Mouse (Mus musculus) stomach, embryonic 16.5 days (tissue): Measurements from ENCODE around the gene Depp1. TPM values are rescaled to one million over a fixed set of nuclear protein-coding genes. Genes with fewer than 3 reads are reported as not detected.

Experiments used
- ATAC-seq: fragments of 200-750 bp; cut with Nextera tagmentation; 2 replicates; pipeline ENCODE4 v1.8.0; 2017; ENCODE audit warnings: moderate number of reproducible peaks, moderate TSS enrichment; ENCODE audit not compliant: insufficient read depth, low FRiP score
- H3K27ac ChIP-seq: fragments of 300-500 bp; sonication (generic); 2 replicates; pipeline ENCODE4 v1.5.1; 2014; ENCODE audit warnings: low read length
- H3K27me3 ChIP-seq: fragments of 300-500 bp; sonication (generic); 2 replicates; pipeline ENCODE4 v1.6.1; 2014; ENCODE audit warnings: low read length, control low read depth, mixed read lengths; ENCODE audit not compliant: control insufficient read depth, insufficient read depth
- H3K36me3 ChIP-seq: fragments of 300-500 bp; sonication (generic); 2 replicates; pipeline ENCODE4 v1.6.1; 2014; ENCODE audit warnings: low read length; ENCODE audit not compliant: control insufficient read depth, insufficient read depth
- H3K4me1 ChIP-seq: fragments of 300-500 bp; sonication (generic); 2 replicates; pipeline ENCODE4 v1.6.1; 2014; ENCODE audit warnings: low read length, control low read depth, mixed read lengths; ENCODE audit not compliant: control insufficient read depth, insufficient read depth
- H3K4me2 ChIP-seq: fragments of 300-500 bp; sonication (generic); 2 replicates; pipeline ENCODE4 v1.6.1; 2014; ENCODE audit warnings: low read depth, low read length, mixed read lengths
- H3K4me3 ChIP-seq: fragments of 300-500 bp; sonication (generic); replicated peaks from 2 replicates; pipeline ENCODE4 v1.5.1; 2014; ENCODE audit warnings: mild to moderate bottlenecking, low read length
- H3K9ac ChIP-seq: fragments of 300-500 bp; sonication (generic); 2 replicates; pipeline ENCODE4 v1.6.1; 2014; ENCODE audit warnings: low read length
- H3K9me3 ChIP-seq: fragments of 300-500 bp; sonication (generic); replicated peaks from 2 replicates; pipeline ENCODE4 v1.6.1; 2016; ENCODE audit warnings: low read length, control low read depth; ENCODE audit not compliant: control insufficient read depth
- WGBS: fragments of 180-500 bp; shearing (Covaris S2); extraction: QIAGEN DNeasy Blood & Tissue Kit; methylation state at CpG from one replicate; pipeline ENCODE4 v1.1.7; 2014; 5-methylcytosine and 5-hydroxymethylcytosine counted together
- microRNA-seq: library from miRNA; unstranded; fragments of <30 nt; microRNA quantifications from one replicate; pipeline ENCODE4, GENCODE M21; 2016
- polyA plus RNA-seq: library from polyadenylated mRNA; unstranded; fragments of >200 nt; fragmentation: Nextera tagmentation; extraction: Ambion mirVana; gene quantifications from 2 replicates; pipeline ENCODE4 v1.2.1, GENCODE M21; 2015

Depp1 gene
- polyA plus RNA-seq, 1 experiment from 2014 or later = 30.6 TPM

GRCm38 (mm10) chr6:116694346-116694745 is 43.9 kb downstream of the Depp1 start:
- no peak overlapping the region for H3K27ac ChIP-seq
- no peaks in the 10 kb centered on the region for H3K9me3 ChIP-seq
- H3K9ac ChIP-seq = no peak overlapping the region
- ATAC-seq = no peak
- no peaks in the 10 kb centered on the region for H3K4me1 ChIP-seq
- WGBS = 76% methylated on average over 3 of the region's 3 CpGs
- no peak overlapping the region for H3K4me3 ChIP-seq
- H3K36me3 ChIP-seq = no peaks in the 10 kb centered on the region
- H3K27me3 ChIP-seq = no peaks in the 10 kb centered on the region
- H3K4me2 ChIP-seq = no peak overlapping the region

DNA sequence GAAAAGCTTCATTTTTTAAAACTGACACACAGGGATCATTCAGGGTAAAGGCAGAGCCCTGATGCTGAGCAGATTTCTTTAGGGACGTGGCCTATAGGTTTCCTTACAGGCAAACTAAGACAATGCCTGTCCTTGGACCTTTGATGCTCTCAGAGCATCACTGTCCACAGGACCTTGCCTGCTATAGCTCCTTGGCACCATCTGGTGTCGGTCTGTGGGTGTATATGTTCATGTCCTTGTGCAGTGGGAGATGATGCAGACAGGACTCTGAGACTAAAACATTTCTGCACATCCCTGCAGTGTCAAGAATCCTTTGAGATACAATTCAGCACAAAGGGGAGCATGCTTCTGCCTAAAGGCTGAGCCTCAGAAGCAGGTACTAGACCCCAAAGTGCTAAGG is 47.0 kb downstream of the Depp1 start:
- no peaks in the 10 kb centered on the region for H3K9me3 ChIP-seq
- H3K9ac ChIP-seq = no peak overlapping the region
- H3K27me3 ChIP-seq = no peaks in the 10 kb centered on the region
- H3K4me2 ChIP-seq = no peak overlapping the region
- H3K4me1 ChIP-seq = no peaks in the 10 kb centered on the region
- 53% methylated on average over 2 of the region's 2 CpGs for WGBS
- no peak overlapping the region for H3K4me3 ChIP-seq
- H3K27ac ChIP-seq = no peak overlapping the region
- no peak for ATAC-seq
- no peaks in the 10 kb centered on the region for H3K36me3 ChIP-seq

GRCm38 (mm10) chr6:116697896-116698425 is 47.6 kb downstream of the Depp1 start:
- no peak overlapping the region for H3K27ac ChIP-seq
- WGBS = 85% methylated on average over 4 of the region's 4 CpGs

GRCm38 (mm10) chr6:116700821-116701220 is 50.4 kb downstream of the Depp1 start:
- H3K27me3 ChIP-seq = no peaks in the 10 kb centered on the region
- no peak overlapping the region for H3K9ac ChIP-seq
- no peak for ATAC-seq
- no peak overlapping the region for H3K4me2 ChIP-seq
- no peak overlapping the region for H3K4me3 ChIP-seq
- no peaks in the 10 kb centered on the region for H3K36me3 ChIP-seq
- H3K9me3 ChIP-seq = no peaks in the 10 kb centered on the region
- no peaks in the 10 kb centered on the region for H3K4me1 ChIP-seq
- no peak overlapping the region for H3K27ac ChIP-seq

More at GRCm38 (mm10) chr6:116697896-116698425, 47.6 kb downstream of the Depp1 start:
- Histone ChIP-seq H3K9ac (no peak overlapping the region), H3K36me3 (no peaks in the 10 kb centered on the region), H3K4me3 (no peak overlapping the region), H3K27me3 (no peaks in the 10 kb centered on the region), H3K9me3 (no peaks in the 10 kb centered on the region), H3K4me2 (no peak overlapping the region), H3K4me1 (no peaks in the 10 kb centered on the region)
- no peak for ATAC-seq

Small RNA genes within 50 kb of the gene (microRNA-seq; reads per million reads assigned to microRNA genes)
- gene Mir7043 = 0.83 reads per million

Other genes starting within 250 kb of the Depp1 start
- 3.4 and 3.9 TPM in 2 replicates for gene Alox5, start 189.4 kb upstream of the Depp1 start, polyA plus RNA-seq
- not detected in 2 replicates for gene Olfr211, start 161.5 kb upstream of the Depp1 start, polyA plus RNA-seq
- gene Olfr212, start 144.1 kb upstream of the Depp1 start, polyA plus RNA-seq = not detected in 2 replicates
- not detected in 2 replicates for gene Olfr213, start 112.2 kb upstream of the Depp1 start, polyA plus RNA-seq
- 0.32 and 2.3 TPM in 2 replicates for gene Gm5580, start 99.5 kb upstream of the Depp1 start, polyA plus RNA-seq
- not detected in 2 replicates for gene Olfr214, start 96.4 kb upstream of the Depp1 start, polyA plus RNA-seq
- gene Olfr215, start 66.4 kb upstream of the Depp1 start, polyA plus RNA-seq = not detected in 2 replicates
- gene Zfp422, start 21.6 kb upstream of the Depp1 start, polyA plus RNA-seq = 119 and 123 TPM in 2 replicates
- gene Rassf4, start 23.3 kb downstream of the Depp1 start, polyA plus RNA-seq = 8.8 and 10.3 TPM in 2 replicates
- gene Tmem72, start 66.3 kb downstream of the Depp1 start, polyA plus RNA-seq = 0.11 and 0.40 TPM in 2 replicates